Mouse (Mus musculus) embryonic facial prominence, embryonic 15.5 days (tissue): ENCODE results near the gene Ly6g5c. TPM values are rescaled to one million over a fixed set of nuclear protein-coding genes. Genes with fewer than 3 reads are reported as not detected.

ENCODE experiments used
- ATAC-seq: fragments of 200-750 bp; cut with Nextera tagmentation; 2 replicates; pipeline ENCODE4 v1.8.0; 2017; ENCODE audit warnings: low read depth, moderate TSS enrichment; ENCODE audit not compliant: insufficient number of reproducible peaks, low FRiP score, low TSS enrichment
- H3K27ac ChIP-seq: fragments of 300-500 bp; sonication (generic); replicated peaks from 2 replicates; pipeline ENCODE4 v1.5.1; 2015; ENCODE audit warnings: mild to moderate bottlenecking, inconsistent platforms
- H3K27me3 ChIP-seq: fragments of 300-500 bp; sonication (generic); 2 replicates; pipeline ENCODE4 v1.6.1; 2015; ENCODE audit warnings: inconsistent platforms
- H3K36me3 ChIP-seq: fragments of 300-500 bp; sonication (generic); 2 replicates; pipeline ENCODE4 v1.6.1; 2015; ENCODE audit warnings: mild to moderate bottlenecking, inconsistent platforms
- H3K4me1 ChIP-seq: fragments of 300-500 bp; sonication (generic); 2 replicates; pipeline ENCODE4 v1.6.1; 2015; ENCODE audit warnings: inconsistent platforms
- H3K4me2 ChIP-seq: fragments of 300-500 bp; sonication (generic); replicated peaks from 2 replicates; pipeline ENCODE4 v1.6.1; 2015; ENCODE audit warnings: mild to moderate bottlenecking, inconsistent platforms
- H3K4me3 ChIP-seq: fragments of 300-500 bp; sonication (generic); replicated peaks from 2 replicates; pipeline ENCODE4 v1.5.1; 2015; ENCODE audit warnings: mild to moderate bottlenecking, inconsistent platforms
- H3K9ac ChIP-seq: fragments of 300-500 bp; sonication (generic); 2 replicates; pipeline ENCODE4 v1.6.1; 2015; ENCODE audit warnings: inconsistent platforms
- H3K9me3 ChIP-seq: fragments of 300-500 bp; sonication (generic); replicated peaks from 2 replicates; pipeline ENCODE4 v1.6.1; 2016; ENCODE audit warnings: inconsistent platforms
- WGBS: fragments of 180-500 bp; shearing (Covaris S2); methylation state at CpG from one replicate; pipeline ENCODE4 v1.1.7; 2015; 5-methylcytosine and 5-hydroxymethylcytosine counted together
- polyA plus RNA-seq: library from polyadenylated mRNA; unstranded; fragments of >200 nt; fragmentation: Nextera tagmentation; extraction: Ambion mirVana; gene quantifications from 2 replicates; pipeline ENCODE4 v1.2.1, GENCODE M21; 2015

The Ly6g5c gene
- polyA plus RNA-seq, 1 experiment from 2014 or later: not detected

DNA sequence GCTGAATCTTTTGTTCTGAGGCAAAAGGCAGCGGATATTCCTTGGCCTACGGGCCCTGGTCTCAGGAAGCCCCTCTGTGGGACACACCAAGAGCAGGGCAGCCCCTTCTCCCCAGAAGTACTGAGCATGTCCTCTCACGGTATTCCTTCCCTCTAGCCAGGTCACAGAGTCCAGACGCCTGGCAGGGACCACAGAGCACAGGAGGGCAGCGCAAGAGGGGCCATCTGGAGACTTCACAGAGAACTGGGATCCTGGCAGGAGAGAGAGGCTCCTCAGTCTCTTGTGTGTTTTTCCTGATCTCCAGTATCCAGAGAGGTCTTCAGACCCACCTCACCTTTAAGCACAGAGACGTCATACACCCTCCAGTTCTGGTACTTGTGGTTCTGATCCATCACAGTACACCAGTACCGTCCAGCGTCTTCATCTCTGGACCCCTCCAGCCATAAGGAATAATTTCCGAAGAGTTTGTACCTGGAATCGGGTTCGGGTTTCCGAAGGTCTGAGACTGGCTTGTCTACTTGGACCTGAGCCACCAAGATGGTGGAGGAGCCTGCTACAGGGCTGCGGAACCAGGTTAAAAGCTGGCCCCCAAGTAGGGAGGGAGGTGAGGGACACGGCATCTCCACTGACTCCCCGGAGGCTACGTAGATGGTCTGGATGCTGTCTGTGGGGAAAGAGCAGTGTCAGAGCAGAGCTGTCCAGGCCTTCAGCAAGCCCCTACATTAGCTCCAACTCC is 25.1 kb upstream of the Ly6g5c start:
- no peak overlapping the region for H3K4me3 ChIP-seq
- peaks cover 2% of the 10 kb centered on the region; the same call in 1 of the 2 replicates for H3K4me1 ChIP-seq
- no peak overlapping the region for H3K27ac ChIP-seq
- H3K9ac ChIP-seq: no peak overlapping the region
- 83% methylated on average over 16 of the region's 16 CpGs for WGBS
- no peaks in the 10 kb centered on the region for H3K36me3 ChIP-seq
- no peak overlapping the region for H3K4me2 ChIP-seq
- no peaks in the 10 kb centered on the region for H3K27me3 ChIP-seq
- no peaks in the 10 kb centered on the region for H3K9me3 ChIP-seq
- ATAC-seq: no peak

DNA sequence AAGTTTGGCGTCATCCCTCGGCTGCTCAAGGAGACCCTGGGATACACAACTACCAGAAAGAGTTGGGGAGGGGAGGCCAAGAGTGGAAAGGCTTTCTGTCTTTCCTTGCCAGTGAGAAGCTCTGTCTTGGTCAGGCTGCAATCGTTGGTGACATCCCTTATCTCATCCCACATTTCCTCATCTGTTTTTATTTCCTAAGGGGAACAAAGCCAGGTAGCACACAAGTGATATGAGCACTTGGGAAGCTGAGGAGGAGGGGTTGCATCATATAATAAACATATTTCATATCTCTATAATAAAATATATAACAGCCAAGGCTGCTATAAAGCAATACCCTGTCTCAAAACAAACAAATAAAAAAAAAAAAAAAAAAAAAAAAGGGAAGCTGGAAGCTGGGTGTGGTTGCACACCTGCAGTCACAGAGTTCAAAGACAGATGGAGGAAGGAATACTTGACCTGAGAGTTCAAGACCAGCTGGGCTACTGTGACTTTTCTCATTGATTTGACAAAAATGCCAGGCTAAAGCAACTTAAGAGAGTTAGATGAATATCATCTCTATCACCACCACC is 24.1 kb upstream of the Ly6g5c start:
- Histone ChIP-seq H3K4me3 (no peak overlapping the region), H3K27me3 (no peaks in the 10 kb centered on the region), H3K9me3 (no peaks in the 10 kb centered on the region), H3K27ac (no peak overlapping the region), H3K4me1 (no peaks in the 10 kb centered on the region), H3K4me2 (no peak overlapping the region), H3K9ac (no peak overlapping the region), H3K36me3 (no peaks in the 10 kb centered on the region)
- WGBS: 79% methylated on average over 3 of the region's 3 CpGs
- ATAC-seq: no peak

DNA sequence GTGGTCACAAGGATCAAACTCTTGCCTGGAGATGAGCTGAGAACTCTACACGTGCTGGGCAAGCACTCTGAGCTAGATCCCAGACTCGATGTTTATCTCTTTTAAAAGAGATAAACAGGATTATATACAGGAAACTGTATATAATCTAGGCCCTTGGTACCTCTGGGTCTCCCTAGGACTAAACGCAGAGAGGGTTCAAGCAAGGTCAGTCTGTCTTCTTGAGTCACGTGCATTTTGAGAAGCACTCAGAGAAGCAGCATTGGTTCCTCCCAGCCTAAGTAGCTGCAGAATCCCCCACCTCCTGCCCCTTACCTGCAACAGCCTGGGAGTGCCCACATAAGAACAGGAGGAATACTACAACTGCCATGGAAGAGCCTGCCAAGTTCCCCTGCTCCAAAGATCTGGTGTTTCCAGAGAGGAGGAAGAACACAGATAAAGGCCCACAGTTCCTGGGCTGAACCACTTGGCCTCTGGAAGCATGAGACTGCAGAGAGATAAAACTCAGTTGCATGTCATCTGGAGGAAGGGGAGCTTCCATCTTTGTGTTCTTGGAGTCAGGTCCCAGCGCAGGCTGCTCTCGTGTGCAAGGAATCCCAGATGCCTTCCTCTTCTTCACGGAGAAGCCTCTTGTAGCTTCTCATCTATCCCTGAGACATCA is 22.7 kb upstream of the Ly6g5c start, which contains the start of gene Ly6g6f:
Gene Ly6g6f (minus strand): TSS at position 403 of the 658 bp plus-strand sequence.
- Histone ChIP-seq H3K27ac (no peak within 1 kb of the TSS), H3K4me1 (peaks cover 6% of the 10 kb centered on the region), H3K4me2 (no peak within 1 kb of the TSS), H3K9me3 (no peaks in the 10 kb centered on the region), H3K4me3 (no peak within 1 kb of the TSS), H3K27me3 (no peaks in the 10 kb centered on the region), H3K9ac (no peak within 1 kb of the TSS), H3K36me3 (no peaks in the 10 kb centered on the region)
- 72% methylated on average over 7 of the region's 7 CpGs for WGBS
- ATAC-seq: no peak

DNA sequence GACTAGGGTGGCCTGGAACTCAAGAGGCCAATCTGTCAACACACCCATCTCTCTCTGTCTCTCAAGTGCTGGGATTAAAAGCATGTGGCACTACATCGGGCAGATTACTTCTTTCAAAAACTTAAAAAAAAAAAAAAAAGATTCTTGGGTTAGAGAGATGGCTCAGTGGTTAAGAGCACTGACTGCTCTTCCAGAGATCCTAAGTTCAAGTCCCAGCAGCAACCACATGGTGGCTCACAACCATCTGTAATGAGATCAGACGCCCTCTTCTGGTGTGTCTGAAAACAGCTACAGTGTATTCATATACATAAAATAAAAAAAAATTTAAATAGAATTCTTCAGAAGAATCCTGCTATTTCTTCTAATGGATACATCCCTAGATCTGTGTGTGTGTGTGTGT is 19.9 kb upstream of the Ly6g5c start:
- Histone ChIP-seq H3K4me1 (peaks cover 13% of the 10 kb centered on the region), H3K4me2 (no peak overlapping the region), H3K36me3 (peaks cover 20% of the 10 kb centered on the region), H3K4me3 (no peak overlapping the region), H3K27me3 (no peaks in the 10 kb centered on the region), H3K9me3 (no peaks in the 10 kb centered on the region), H3K27ac (no peak overlapping the region), H3K9ac (no peak overlapping the region)
- WGBS: 31% methylated on average over 2 of the region's 2 CpGs
- ATAC-seq: no peak

DNA sequence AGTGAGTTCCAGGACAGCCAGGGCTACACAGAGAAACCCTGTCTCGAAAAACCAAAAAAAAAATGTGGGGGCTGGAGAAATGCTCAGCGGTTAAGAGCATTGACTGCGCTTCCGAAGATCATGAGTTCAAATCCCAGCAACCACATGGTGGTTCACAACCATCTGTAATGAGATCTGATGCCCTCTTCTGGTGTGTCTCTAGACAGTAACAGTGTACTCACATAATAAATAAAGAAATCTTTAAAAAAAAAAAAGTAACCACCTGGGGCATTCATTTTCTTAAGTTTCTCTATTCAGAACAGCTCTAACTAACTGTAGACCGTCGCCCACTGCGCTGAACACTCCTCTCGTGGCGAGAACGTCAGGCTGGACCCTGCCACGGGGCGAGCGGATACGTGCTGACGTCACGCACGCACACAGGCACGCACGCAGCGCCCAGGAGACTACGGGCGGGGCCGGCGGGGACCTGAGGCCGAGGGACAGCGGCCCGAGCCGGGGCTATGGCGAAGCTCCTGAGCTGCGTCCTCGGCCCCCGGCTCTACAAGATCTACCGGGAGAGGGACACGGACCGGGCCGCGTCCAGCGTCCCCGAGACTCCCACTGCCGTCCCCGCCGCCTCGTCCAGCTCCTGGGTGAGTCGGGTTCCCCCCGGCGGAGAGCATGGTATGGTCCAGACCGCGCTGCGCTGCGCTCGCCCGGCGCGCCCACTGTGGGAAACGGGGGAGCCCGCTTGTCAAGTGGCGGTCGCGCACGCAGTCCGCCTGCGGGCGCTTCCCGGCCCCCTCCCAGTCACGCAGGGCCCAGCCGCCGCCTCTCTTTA is 19.0 kb upstream of the Ly6g5c start, which contains the start of gene Abhd16a:
Gene Abhd16a (plus strand): TSS at position 439 of the 820 bp plus-strand sequence.
- Histone ChIP-seq H3K27me3 (no peaks in the 10 kb centered on the region), H3K27ac (peak within 1 kb of the TSS; percentile 97), H3K36me3 (peaks cover 24% of the 10 kb centered on the region), H3K4me3 (peak within 1 kb of the TSS; percentile 66), H3K9me3 (no peaks in the 10 kb centered on the region), H3K4me1 (peaks cover 13% of the 10 kb centered on the region), H3K4me2 (peak within 1 kb of the TSS; percentile 58), H3K9ac (peak within 1 kb of the TSS; percentile 69)
- WGBS: 3% methylated on average over 67 of the region's 67 CpGs
- peak; percentile 95 for ATAC-seq

DNA sequence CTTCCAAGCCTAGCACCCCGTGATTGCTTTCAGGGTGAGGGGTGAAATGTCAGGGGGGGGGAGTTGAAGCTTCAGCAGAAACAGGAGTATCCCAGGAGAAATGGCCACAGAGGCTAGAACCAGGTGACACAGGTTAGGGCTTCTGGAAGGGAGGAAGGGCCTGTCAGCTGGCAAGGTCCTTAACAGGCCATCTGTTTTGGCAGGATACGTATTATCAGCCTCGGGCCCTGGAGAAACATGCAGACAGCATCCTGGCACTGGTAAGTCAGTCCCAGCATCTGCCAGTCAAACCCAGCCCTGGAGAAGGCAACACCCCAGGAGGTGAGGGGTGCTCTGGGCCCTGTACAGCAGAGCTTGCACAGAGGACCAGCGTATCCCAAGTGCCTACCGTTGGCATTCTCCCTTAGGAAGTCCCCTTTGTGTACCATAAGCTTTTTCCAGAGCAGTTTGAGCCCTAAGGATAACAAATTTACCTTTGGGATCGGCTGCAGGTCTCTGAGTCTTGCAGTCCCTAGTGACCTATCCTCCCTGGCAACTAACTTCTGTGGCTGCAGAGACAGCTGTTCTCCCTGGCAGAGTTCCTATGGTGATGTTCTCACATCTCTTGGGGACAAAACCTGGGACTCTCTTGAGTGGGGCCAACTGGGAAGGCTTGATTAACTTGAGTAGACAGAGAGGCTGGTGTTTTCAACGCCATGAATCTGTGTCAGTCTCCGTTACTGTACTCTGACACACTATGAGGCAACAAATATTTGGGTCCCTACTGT is 17.7 kb upstream of the Ly6g5c start:
- 59% methylated on average over 8 of the region's 8 CpGs for WGBS
- no peaks in the 10 kb centered on the region for H3K27me3 ChIP-seq
- H3K4me1 ChIP-seq: peaks cover 13% of the 10 kb centered on the region
- H3K27ac ChIP-seq: peak overlapping the region; percentile 97
- no peak for ATAC-seq
- peak overlapping the region; percentile 66 for H3K4me3 ChIP-seq
- peak overlapping the region; percentile 58 for H3K4me2 ChIP-seq
- H3K36me3 ChIP-seq: peaks cover 37% of the 10 kb centered on the region
- peak overlapping the region; percentile 69 for H3K9ac ChIP-seq
- no peaks in the 10 kb centered on the region for H3K9me3 ChIP-seq

DNA sequence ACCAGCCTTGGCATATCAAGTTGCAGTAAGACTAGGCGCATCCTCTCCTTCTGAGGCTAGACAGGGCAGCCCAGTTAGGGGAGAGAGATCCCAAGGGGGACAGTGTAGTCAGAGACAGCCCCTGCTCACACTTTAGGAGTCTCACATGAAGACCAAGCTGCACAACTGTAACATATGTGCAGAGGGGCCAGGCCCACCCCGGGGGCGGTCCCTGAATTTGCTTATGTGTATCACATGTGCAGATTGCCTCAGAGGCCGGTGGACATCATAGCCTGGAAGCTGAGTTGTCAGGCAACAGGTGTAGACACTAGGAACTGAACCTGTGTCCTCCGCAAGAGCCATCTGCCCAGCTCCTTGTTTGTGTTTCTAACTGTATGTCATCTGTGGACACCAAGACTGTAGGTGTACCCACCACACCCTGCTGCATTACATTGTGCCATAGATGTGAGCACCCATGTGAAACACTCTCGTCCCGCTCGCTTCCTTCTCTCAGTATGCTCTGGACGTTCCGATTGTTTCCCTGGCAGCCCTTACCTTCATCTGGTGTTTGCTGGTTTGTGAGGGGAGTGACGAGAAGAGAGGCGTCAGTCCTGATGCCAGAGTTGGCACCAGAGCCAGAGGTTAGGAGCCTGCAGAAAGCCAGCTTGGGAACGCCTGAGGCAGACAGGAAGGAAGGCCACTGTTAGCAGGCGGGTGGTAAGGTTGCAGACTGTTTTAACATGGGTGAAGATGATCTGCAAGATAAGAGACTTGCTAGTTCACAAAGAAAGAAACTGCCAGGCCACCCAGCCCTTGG is 15.5 kb upstream of the Ly6g5c start:
- peaks cover 56% of the 10 kb centered on the region for H3K36me3 ChIP-seq
- H3K4me1 ChIP-seq: peaks cover 13% of the 10 kb centered on the region
- H3K27ac ChIP-seq: no peak overlapping the region
- H3K9ac ChIP-seq: no peak overlapping the region
- WGBS: 86% methylated on average over 14 of the region's 14 CpGs
- no peaks in the 10 kb centered on the region for H3K27me3 ChIP-seq
- no peak overlapping the region for H3K4me3 ChIP-seq
- H3K9me3 ChIP-seq: no peaks in the 10 kb centered on the region
- H3K4me2 ChIP-seq: no peak overlapping the region
- no peak for ATAC-seq

DNA sequence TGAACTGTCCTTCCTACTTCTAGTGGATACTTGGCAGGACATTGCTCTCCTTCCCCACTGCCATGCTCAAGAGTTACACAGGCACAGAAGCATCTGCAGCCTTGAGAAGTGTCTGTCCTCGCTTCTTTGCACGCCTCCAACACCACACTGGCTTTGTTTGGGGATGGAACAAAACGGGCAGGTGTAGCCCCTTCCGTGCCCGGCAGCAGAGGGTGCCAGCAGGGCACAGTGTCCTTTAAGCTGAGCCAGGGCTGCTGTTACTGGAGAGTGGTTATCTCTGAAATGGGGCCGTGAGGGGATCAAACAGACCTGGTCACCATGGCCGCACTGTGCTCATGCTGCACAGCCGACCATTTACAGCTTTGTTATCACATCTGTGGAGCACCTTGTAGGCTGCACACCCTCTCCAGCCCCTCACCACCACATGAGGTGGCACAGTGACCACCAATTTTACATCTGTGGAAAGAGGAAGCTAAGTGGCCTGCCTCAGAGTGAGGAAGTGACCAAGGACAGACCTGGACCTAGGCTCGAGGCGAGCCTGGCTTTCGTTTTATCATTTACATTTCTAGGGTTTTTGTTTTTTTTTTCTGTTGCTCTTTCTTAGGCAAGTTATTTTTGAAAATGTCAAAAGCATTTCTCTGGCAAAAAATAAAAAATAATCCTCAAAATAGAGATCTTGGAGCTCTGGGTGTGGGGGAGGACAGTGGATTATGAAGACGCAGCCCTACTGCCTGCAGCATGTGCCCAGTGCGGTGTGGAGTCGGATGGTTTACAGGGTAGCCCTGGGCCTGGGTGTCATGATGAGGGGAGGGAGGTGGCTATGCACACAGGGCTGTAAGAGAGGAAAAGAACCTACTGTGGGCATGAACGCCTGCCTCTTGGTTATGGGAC is 13.4 kb upstream of the Ly6g5c start:
- Histone ChIP-seq H3K27ac (no peak overlapping the region), H3K9ac (no peak overlapping the region), H3K4me2 (no peak overlapping the region), H3K4me3 (no peak overlapping the region), H3K9me3 (no peaks in the 10 kb centered on the region), H3K4me1 (peaks cover 13% of the 10 kb centered on the region), H3K27me3 (no peaks in the 10 kb centered on the region), H3K36me3 (peaks cover 77% of the 10 kb centered on the region)
- no peak for ATAC-seq
- 91% methylated on average over 15 of the region's 15 CpGs for WGBS

DNA sequence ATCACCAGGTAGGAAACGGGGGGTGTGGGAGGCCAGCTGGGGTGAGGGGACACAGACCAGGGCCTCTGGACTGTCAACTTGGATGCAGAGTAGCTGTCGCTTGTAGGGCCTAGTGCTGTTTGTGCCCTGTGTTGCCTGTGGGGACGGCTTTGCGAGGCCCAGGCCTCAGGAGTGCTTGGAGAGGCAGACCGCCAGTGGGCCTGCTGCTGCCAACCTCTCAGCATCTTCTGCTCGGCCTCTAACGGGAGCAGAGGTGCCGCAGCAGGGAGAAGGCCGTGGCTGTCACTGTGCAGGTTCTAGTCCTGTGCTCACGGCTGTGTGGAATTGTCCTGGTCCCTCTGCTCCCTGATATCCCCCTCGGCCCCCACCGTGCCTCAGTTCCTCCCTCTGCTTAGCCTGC is 11.5 kb upstream of the Ly6g5c start:
- Histone ChIP-seq H3K4me2 (no peak overlapping the region), H3K27ac (no peak overlapping the region)

More for the DNA sequence above, 11.5 kb upstream of the Ly6g5c start:
- 80% methylated on average over 12 of the region's 12 CpGs for WGBS
- Histone ChIP-seq H3K27me3 (no peaks in the 10 kb centered on the region), H3K4me1 (no peaks in the 10 kb centered on the region), H3K36me3 (peaks cover 88% of the 10 kb centered on the region), H3K4me3 (no peak overlapping the region), H3K9me3 (no peaks in the 10 kb centered on the region), H3K9ac (no peak overlapping the region)
- no peak for ATAC-seq
